Mouse (Mus musculus): ENCODE results near the gene Cisd3. TPM values are rescaled to one million over a fixed set of nuclear protein-coding genes. Genes with fewer than 3 reads are reported as not detected.

The Cisd3 gene
- polyA plus RNA-seq, 1 experiment = 1.6 TPM

GRCm38 (mm10) chr11:97714356-97714755, 28.7 kb downstream of the Cisd3 start:
- no peak for TF ChIP-seq GATA1 (IDR thresholded peaks at IDR 0.05; ENCODE audit: low read length)

- no peak for TF ChIP-seq GATA1 (IDR thresholded peaks at IDR 0.05; ENCODE audit: low read length)
These were observed 29.4 kb downstream of the Cisd3 start for GRCm38 (mm10) chr11:97714784-97715760.

GRCm38 (mm10) chr11:97716021-97716420, 30.4 kb downstream of the Cisd3 start:
- TF ChIP-seq GATA1 (IDR thresholded peaks at IDR 0.05; ENCODE audit: low read length) = no peak

- TF ChIP-seq GATA1 (IDR thresholded peaks at IDR 0.05; ENCODE audit: low read length) = no peak
These were observed 32.0 kb downstream of the Cisd3 start for GRCm38 (mm10) chr11:97717369-97718280.

GRCm38 (mm10) chr11:97718281-97718860, 32.7 kb downstream of the Cisd3 start:
- TF ChIP-seq GATA1 (IDR thresholded peaks at IDR 0.05; ENCODE audit: low read length) = no peak

- no peak for TF ChIP-seq GATA1 (IDR thresholded peaks at IDR 0.05; ENCODE audit: low read length)
These were observed 33.4 kb downstream of the Cisd3 start for GRCm38 (mm10) chr11:97719041-97719440.

- no peak for TF ChIP-seq GATA1 (IDR thresholded peaks at IDR 0.05; ENCODE audit: low read length)
These were observed 35.7 kb downstream of the Cisd3 start for GRCm38 (mm10) chr11:97721338-97721737.

GRCm38 (mm10) chr11:97723709-97724108, 38.1 kb downstream of the Cisd3 start:
- no peak for TF ChIP-seq GATA1 (IDR thresholded peaks at IDR 0.05; ENCODE audit: low read length)

GRCm38 (mm10) chr11:97728311-97728710, 42.7 kb downstream of the Cisd3 start:
- no peak for TF ChIP-seq GATA1 (IDR thresholded peaks at IDR 0.05; ENCODE audit: low read length)

- no peak for TF ChIP-seq GATA1 (IDR thresholded peaks at IDR 0.05; ENCODE audit: low read length)
These were observed 43.1 kb downstream of the Cisd3 start for GRCm38 (mm10) chr11:97728730-97729129.

GRCm38 (mm10) chr11:97733689-97734088, 48.1 kb downstream of the Cisd3 start:
- no peak for TF ChIP-seq GATA1 (IDR thresholded peaks at IDR 0.05; ENCODE audit: low read length)

GRCm38 (mm10) chr11:97736645-97737044, 51.0 kb downstream of the Cisd3 start:
- no peak for TF ChIP-seq GATA1 (IDR thresholded peaks at IDR 0.05; ENCODE audit: low read length)

GRCm38 (mm10) chr11:97737600-97737999, 52.0 kb downstream of the Cisd3 start:
- TF ChIP-seq GATA1 (IDR thresholded peaks at IDR 0.05; ENCODE audit: low read length) = no peak

Other genes starting within 250 kb of the Cisd3 start
- not detected in 2 replicates for gene 4933428G20Rik, start 185.5 kb upstream of the Cisd3 start, polyA plus RNA-seq (2012)
- 0.09 and 0.18 TPM in 2 replicates for gene Srcin1, start 109.6 kb upstream of the Cisd3 start, polyA plus RNA-seq (2012)
- not detected in 2 replicates for gene Epop, start 56.1 kb upstream of the Cisd3 start, polyA plus RNA-seq (2012)
- gene Mllt6, start 22.4 kb upstream of the Cisd3 start, polyA plus RNA-seq (2012) = 42.2 and 42.3 TPM in 2 replicates
- gene Pcgf2, start 14.7 kb downstream of the Cisd3 start, polyA plus RNA-seq (2012) = 6.3 and 9.1 TPM in 2 replicates
- 16.1 and 122 TPM in 2 replicates for gene Psmb3, start 17.6 kb downstream of the Cisd3 start, polyA plus RNA-seq (2012)
- gene Pip4k2b, start 58.9 kb downstream of the Cisd3 start, polyA plus RNA-seq (2012) = 28.3 and 31.4 TPM in 2 replicates
- gene Cwc25, start 80.7 kb downstream of the Cisd3 start, polyA plus RNA-seq (2012) = 30.0 and 34.5 TPM in 2 replicates
- not detected in 2 replicates for gene 1700001P01Rik, start 90.1 kb downstream of the Cisd3 start, polyA plus RNA-seq (2012)
- 62.2 and 87.5 TPM in 2 replicates for gene Rpl23, start 96.6 kb downstream of the Cisd3 start, polyA plus RNA-seq (2012)
- gene Lasp1, start 113.2 kb downstream of the Cisd3 start, polyA plus RNA-seq (2012) = 51.4 and 65.7 TPM in 2 replicates
- gene B230217C12Rik, start 155.0 kb downstream of the Cisd3 start, polyA plus RNA-seq (2012) = 0.02 TPM in 1 of 2 replicates, not detected in the other
- not detected in 2 replicates for gene Fbxo47, start 198.3 kb downstream of the Cisd3 start, polyA plus RNA-seq (2012)

Measured in G1E-ER4 (cell line).